Mouse (Mus musculus) neural tube, embryonic 12.5 days (tissue): ENCODE data around the gene Rint1. TPM values are rescaled to one million over a fixed set of nuclear protein-coding genes. Genes with fewer than 3 reads are reported as not detected.
A peak's percentile ranks its signal among the peaks of the same experiment; 100 is the strongest.

Experiments used
- ATAC-seq: fragments of 200-750 bp; cut with Nextera tagmentation; 2 replicates; pipeline ENCODE4 v1.8.0; 2017; ENCODE audit warnings: low read depth, mild to moderate bottlenecking, moderate TSS enrichment, moderate library complexity; ENCODE audit not compliant: low FRiP score
- H3K27ac ChIP-seq: fragments of 300-500 bp; sonication (generic); 2 replicates; pipeline ENCODE4 v1.5.1; 2016
- H3K27me3 ChIP-seq: fragments of 300-500 bp; sonication (generic); replicated peaks from 2 replicates; pipeline ENCODE4 v1.6.1; 2016; ENCODE audit warnings: mild to moderate bottlenecking
- H3K36me3 ChIP-seq: fragments of 300-500 bp; sonication (generic); 2 replicates; pipeline ENCODE4 v1.6.1; 2016; ENCODE audit warnings: mild to moderate bottlenecking
- H3K4me1 ChIP-seq: fragments of 300-500 bp; sonication (generic); 2 replicates; pipeline ENCODE4 v1.6.1; 2016
- H3K4me2 ChIP-seq: fragments of 300-500 bp; sonication (generic); replicated peaks from 2 replicates; pipeline ENCODE4 v1.6.1; 2016; ENCODE audit warnings: mild to moderate bottlenecking
- H3K4me3 ChIP-seq: fragments of 300-500 bp; sonication (generic); 2 replicates; pipeline ENCODE4 v1.5.1; 2016
- H3K9ac ChIP-seq: fragments of 300-500 bp; sonication (generic); 2 replicates; pipeline ENCODE4 v1.6.1; 2016; ENCODE audit warnings: mild to moderate bottlenecking
- H3K9me3 ChIP-seq: fragments of 300-500 bp; sonication (generic); 2 replicates; pipeline ENCODE4 v1.6.1; 2016; ENCODE audit warnings: mild to moderate bottlenecking
- WGBS: fragments of 180-500 bp; shearing (Covaris S2); methylation state at CpG from one replicate; pipeline ENCODE4 v1.1.7; 2016; 5-methylcytosine and 5-hydroxymethylcytosine counted together
- polyA plus RNA-seq: library from polyadenylated mRNA; unstranded; fragments of >200 nt; fragmentation: Nextera tagmentation; extraction: Ambion mirVana; gene quantifications from 2 replicates; pipeline ENCODE4 v1.2.1, GENCODE M21; 2016

Rint1 gene
- 35.5 and 40.9 TPM in 2 replicates for polyA plus RNA-seq

DNA sequence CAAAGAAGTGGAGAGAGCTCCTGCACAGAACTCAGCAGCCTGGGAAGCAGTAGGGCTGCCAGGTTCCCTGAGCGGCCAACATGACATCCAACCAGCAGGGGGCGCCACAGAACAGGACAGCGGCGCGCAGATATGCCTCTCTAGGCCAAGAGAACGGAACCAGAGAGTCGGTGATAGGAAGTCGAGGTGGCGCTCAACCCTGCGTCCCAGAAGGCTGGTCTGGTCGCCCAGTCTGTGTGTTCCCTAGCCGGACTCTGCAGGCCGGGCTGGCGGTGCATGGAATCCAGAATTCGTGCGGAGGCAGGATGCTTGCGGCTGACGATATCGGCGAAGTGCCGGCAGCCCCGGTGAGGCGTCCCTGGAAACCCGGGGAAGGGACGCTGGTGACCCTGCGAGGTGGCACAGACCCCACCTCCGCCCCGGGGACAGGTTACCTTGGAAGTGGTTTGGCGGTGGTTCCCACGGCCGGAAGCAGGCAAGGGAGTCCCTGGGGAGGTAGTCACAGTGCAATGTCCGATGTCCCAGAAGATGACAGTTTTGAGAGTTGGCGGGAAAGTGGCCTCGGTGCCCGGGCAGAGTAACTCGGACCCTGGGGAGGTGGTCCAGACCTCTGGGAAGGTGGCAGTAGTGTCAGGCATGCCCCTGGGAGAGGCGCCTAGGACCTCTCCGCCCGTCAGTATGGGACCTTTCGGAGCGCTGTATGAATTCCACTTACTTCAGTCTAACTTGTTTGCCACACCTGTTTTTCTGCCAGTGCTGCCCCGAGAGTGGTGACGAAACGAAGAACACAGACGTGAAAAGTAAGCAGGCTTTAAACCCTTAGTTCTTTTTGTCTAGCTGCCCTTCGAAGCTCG is at the start of gene Rint1:
Gene Rint1 (plus strand): TSS at position 176 of the 854 bp plus-strand sequence.
- Histone ChIP-seq H3K4me2 (peak within 1 kb of the TSS; percentile 88), H3K36me3 (0 out of 2 replicates have a peak, but pooled peaks cover 5% of the 10 kb centered on the region), H3K27me3 (no peaks in the 10 kb centered on the region), H3K9ac (peak within 1 kb of the TSS; percentile 84), H3K9me3 (no peaks in the 10 kb centered on the region), H3K4me3 (peak within 1 kb of the TSS; percentile 85), H3K4me1 (peaks cover 15% of the 10 kb centered on the region), H3K27ac (no peak within 1 kb of the TSS; the same call in 1 of the 2 replicates)
- ATAC-seq = peak; percentile 89
- 3% methylated on average over 47 of the region's 47 CpGs for WGBS

DNA sequence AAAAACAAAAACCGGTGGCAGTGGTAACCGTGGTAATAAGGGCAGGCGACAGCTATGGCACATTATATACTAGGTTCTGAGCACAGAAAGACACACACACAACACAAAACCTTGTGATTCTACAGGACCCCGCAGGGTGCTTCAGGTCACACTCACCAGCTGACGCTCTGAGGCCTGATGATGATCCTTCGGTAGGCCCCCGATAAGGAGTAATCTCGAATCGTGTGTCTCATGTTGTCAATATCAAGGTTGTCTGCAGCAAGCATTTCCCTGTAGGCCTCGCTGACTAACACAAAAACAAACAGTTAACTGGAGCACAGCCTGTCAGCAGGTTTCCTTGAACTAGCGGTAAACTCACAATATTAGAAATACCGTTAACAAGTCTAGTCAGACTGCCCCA is 44.2 kb upstream of the Rint1 start:
- no peaks in the 10 kb centered on the region for H3K27me3 ChIP-seq
- no peak overlapping the region for H3K27ac ChIP-seq
- no peak overlapping the region for H3K4me3 ChIP-seq
- H3K9ac ChIP-seq = no peak overlapping the region
- ATAC-seq = no peak
- H3K4me1 ChIP-seq = no peaks in the 10 kb centered on the region
- H3K9me3 ChIP-seq = no peaks in the 10 kb centered on the region
- no peak overlapping the region for H3K4me2 ChIP-seq
- peaks cover 48% of the 10 kb centered on the region for H3K36me3 ChIP-seq
- 96% methylated on average over 12 of the region's 12 CpGs for WGBS

- WGBS = 67% methylated on average over 2 of the region's 2 CpGs
- ATAC-seq = no peak
- H3K36me3 ChIP-seq = peaks cover 29% of the 10 kb centered on the region
- H3K9me3 ChIP-seq = no peaks in the 10 kb centered on the region
- no peaks in the 10 kb centered on the region for H3K27me3 ChIP-seq
- no peak overlapping the region for H3K4me3 ChIP-seq
- no peak overlapping the region for H3K27ac ChIP-seq
- H3K4me2 ChIP-seq = no peak overlapping the region
- H3K9ac ChIP-seq = no peak overlapping the region
- no peaks in the 10 kb centered on the region for H3K4me1 ChIP-seq
Observed at GRCm38 (mm10) chr5:23749882-23750281, 37.6 kb upstream of the Rint1 start.

DNA sequence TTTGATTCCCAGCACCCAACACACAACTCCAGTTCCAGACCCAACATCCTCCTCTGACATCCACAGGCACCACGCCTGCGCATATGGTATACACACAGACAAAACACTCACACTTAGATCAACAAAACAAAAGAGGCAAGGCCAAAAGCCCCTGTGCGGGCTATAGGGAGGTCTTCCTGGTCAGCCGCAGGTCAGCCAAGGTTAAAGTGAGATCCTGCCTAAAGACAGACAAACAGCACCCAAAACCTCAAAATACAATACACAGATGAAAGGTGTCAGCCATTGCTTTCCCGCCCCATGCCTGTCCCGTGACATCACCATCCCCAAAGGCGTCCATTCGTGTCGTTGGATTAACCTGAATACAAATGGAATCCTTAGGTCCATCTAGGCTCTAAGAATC is 31.9 kb upstream of the Rint1 start:
- Histone ChIP-seq H3K4me3 (no peak overlapping the region), H3K27ac (no peak overlapping the region), H3K4me1 (no peaks in the 10 kb centered on the region), H3K27me3 (no peaks in the 10 kb centered on the region), H3K9ac (no peak overlapping the region), H3K4me2 (no peak overlapping the region), H3K36me3 (peaks cover 33% of the 10 kb centered on the region), H3K9me3 (no peaks in the 10 kb centered on the region)
- no peak for ATAC-seq
- WGBS = 97% methylated on average over 9 of the region's 9 CpGs

GRCm38 (mm10) chr5:23756368-23756767 is 31.1 kb upstream of the Rint1 start:
- no peak overlapping the region for H3K9ac ChIP-seq
- no peak for ATAC-seq
- no peaks in the 10 kb centered on the region for H3K4me1 ChIP-seq
- no peak overlapping the region for H3K4me3 ChIP-seq
- 98% methylated on average over 4 of the region's 4 CpGs for WGBS
- peaks cover 32% of the 10 kb centered on the region for H3K36me3 ChIP-seq
- no peaks in the 10 kb centered on the region for H3K9me3 ChIP-seq
- H3K4me2 ChIP-seq = no peak overlapping the region
- no peaks in the 10 kb centered on the region for H3K27me3 ChIP-seq
- H3K27ac ChIP-seq = no peak overlapping the region

GRCm38 (mm10) chr5:23758633-23759032 is 28.9 kb upstream of the Rint1 start:
- Histone ChIP-seq H3K9me3 (no peaks in the 10 kb centered on the region), H3K27ac (no peak overlapping the region), H3K4me2 (no peak overlapping the region), H3K36me3 (peaks cover 34% of the 10 kb centered on the region), H3K4me3 (no peak overlapping the region), H3K27me3 (no peaks in the 10 kb centered on the region), H3K9ac (no peak overlapping the region), H3K4me1 (no peaks in the 10 kb centered on the region)
- WGBS = 63% methylated on average over 2 of the region's 2 CpGs
- no peak for ATAC-seq

GRCm38 (mm10) chr5:23762531-23762930 is 25.0 kb upstream of the Rint1 start:
- Histone ChIP-seq H3K9me3 (no peaks in the 10 kb centered on the region), H3K9ac (no peak overlapping the region), H3K27ac (no peak overlapping the region), H3K27me3 (no peaks in the 10 kb centered on the region), H3K4me3 (no peak overlapping the region), H3K4me2 (no peak overlapping the region), H3K36me3 (peaks cover 30% of the 10 kb centered on the region), H3K4me1 (no peaks in the 10 kb centered on the region)
- 94% methylated on average over 6 of the region's 6 CpGs for WGBS
- ATAC-seq = no peak

DNA sequence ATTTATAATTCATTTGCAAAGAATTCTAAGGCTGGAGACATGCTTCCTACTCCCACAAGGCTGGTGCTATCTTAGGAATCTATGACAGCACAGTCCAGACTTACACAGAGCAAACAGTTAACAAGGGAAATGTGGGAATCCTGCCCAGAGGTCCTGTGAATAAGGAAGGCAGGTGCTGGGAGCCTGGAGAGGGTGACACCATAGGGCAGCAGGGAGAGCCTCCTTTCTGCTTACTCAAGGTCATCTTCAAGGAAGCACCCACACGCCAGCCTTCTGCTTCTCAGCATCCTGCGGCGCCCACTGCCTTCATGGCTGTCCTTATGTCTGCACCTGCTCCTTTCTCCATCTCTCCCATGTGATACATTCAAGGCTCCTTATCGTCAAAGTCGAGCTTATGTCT is 23.0 kb upstream of the Rint1 start:
- H3K36me3 ChIP-seq = peaks cover 27% of the 10 kb centered on the region
- H3K9me3 ChIP-seq = no peaks in the 10 kb centered on the region
- ATAC-seq = no peak
- H3K27me3 ChIP-seq = no peaks in the 10 kb centered on the region
- no peak overlapping the region for H3K9ac ChIP-seq
- H3K4me3 ChIP-seq = no peak overlapping the region
- WGBS = 93% methylated on average over 5 of the region's 5 CpGs
- H3K27ac ChIP-seq = no peak overlapping the region
- H3K4me1 ChIP-seq = no peaks in the 10 kb centered on the region
- no peak overlapping the region for H3K4me2 ChIP-seq

DNA sequence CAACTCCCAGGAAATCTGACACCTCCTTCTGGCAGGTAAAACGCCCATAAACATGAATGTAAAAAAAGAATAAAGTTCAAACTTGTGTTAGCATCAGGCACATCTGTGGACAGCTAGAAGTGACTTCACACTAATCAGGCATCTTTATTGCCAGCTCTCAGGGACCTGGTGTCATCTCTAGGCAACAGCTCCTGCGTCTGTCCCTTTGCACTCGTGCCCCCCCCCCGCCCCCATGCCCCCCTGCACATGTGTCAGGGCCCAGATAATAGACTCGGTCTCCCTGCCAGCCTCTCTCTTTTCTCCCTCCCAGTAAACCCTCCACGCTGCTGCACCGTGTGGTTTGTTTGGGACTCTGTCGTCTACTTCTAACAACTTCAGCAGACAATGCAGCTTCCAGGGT is 16.4 kb upstream of the Rint1 start:
- no peak for ATAC-seq
- Histone ChIP-seq H3K4me2 (no peak overlapping the region), H3K27me3 (no peaks in the 10 kb centered on the region), H3K36me3 (peaks cover 10% of the 10 kb centered on the region; the same call in 1 of the 2 replicates), H3K9me3 (no peaks in the 10 kb centered on the region), H3K4me1 (0 out of 2 replicates have a peak, but pooled peaks cover 3% of the 10 kb centered on the region), H3K9ac (no peak overlapping the region), H3K27ac (no peak overlapping the region), H3K4me3 (no peak overlapping the region)
- WGBS = 31% methylated on average over 8 of the region's 8 CpGs

GRCm38 (mm10) chr5:23774186-23774585 is 13.3 kb upstream of the Rint1 start:
- Histone ChIP-seq H3K27me3 (no peaks in the 10 kb centered on the region), H3K36me3 (peaks cover 5% of the 10 kb centered on the region; the same call in 1 of the 2 replicates), H3K9ac (no peak overlapping the region), H3K4me2 (no peak overlapping the region), H3K4me1 (0 out of 2 replicates have a peak, but pooled peaks cover 3% of the 10 kb centered on the region), H3K9me3 (no peaks in the 10 kb centered on the region), H3K4me3 (no peak overlapping the region), H3K27ac (no peak overlapping the region)
- no peak for ATAC-seq
- WGBS = 87% methylated on average over 6 of the region's 6 CpGs

- H3K27ac ChIP-seq = no peak overlapping the region
- H3K36me3 ChIP-seq = no peaks in the 10 kb centered on the region
- 88% methylated on average over 4 of the region's 4 CpGs for WGBS
- no peak overlapping the region for H3K4me2 ChIP-seq
- ATAC-seq = no peak
- no peaks in the 10 kb centered on the region for H3K9me3 ChIP-seq
- no peak overlapping the region for H3K4me3 ChIP-seq
- peaks cover 15% of the 10 kb centered on the region for H3K4me1 ChIP-seq
- no peaks in the 10 kb centered on the region for H3K27me3 ChIP-seq
- H3K9ac ChIP-seq = no peak overlapping the region
Observed at GRCm38 (mm10) chr5:23780516-23780915, 7.0 kb upstream of the Rint1 start.

DNA sequence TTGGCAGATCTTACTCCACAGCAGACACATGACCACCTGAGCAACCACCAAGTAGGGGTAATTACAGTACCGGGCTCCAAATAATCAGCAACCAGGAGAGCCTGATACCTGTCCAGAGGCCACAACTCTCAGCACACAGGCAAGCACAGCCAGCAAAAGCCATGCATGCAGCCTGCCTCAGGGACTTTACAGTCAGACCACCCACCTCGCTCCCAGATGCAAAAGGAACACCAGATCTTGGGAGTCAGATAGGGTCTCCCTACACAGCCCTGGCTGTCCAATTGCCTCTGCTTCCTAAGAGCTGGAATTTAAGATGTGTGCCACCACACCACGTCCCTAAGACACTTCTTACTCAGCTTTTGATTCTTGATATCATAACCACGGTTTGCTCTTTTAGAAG is 6.3 kb upstream of the Rint1 start:
- ATAC-seq = no peak
- 76% methylated on average over 4 of the region's 4 CpGs for WGBS
- H3K9me3 ChIP-seq = no peaks in the 10 kb centered on the region

More for the DNA sequence above, 6.3 kb upstream of the Rint1 start:
- peaks cover 15% of the 10 kb centered on the region for H3K4me1 ChIP-seq
- H3K4me3 ChIP-seq = no peak overlapping the region
- H3K4me2 ChIP-seq = no peak overlapping the region
- no peaks in the 10 kb centered on the region for H3K27me3 ChIP-seq
- no peak overlapping the region for H3K27ac ChIP-seq
- no peaks in the 10 kb centered on the region for H3K36me3 ChIP-seq
- H3K9ac ChIP-seq = no peak overlapping the region
